Mouse (Mus musculus): Measurements from ENCODE around the gene Naaladl1.

GRCm38 (mm10) chr19:6105586-6105985, at the start of gene Naaladl1:
- TF ChIP-seq ZNF384 (IDR thresholded peaks at IDR 0.05; ENCODE audit: low read depth, low read length), result no peak
- no peak for TF ChIP-seq ZC3H11A (IDR thresholded peaks at IDR 0.05; ENCODE audit: borderline replicate concordance, low read depth, low read length)
- TF ChIP-seq MAFK (IDR thresholded peaks at IDR 0.05; ENCODE audit: insufficient read depth, low read depth, low read length), result no peak
- TF ChIP-seq CHD2 (IDR thresholded peaks at IDR 0.05; ENCODE audit: low read depth, low read length), result no peak
